Mouse (Mus musculus) spleen, adult 12 weeks (tissue): ENCODE results near the gene Ddx42.
"Not testable (repeated sequence)": the region's sequence is repeated elsewhere in the genome, so short reads cannot be mapped to it uniquely, and the experiment has no call there.

Experiments used
- DNase-seq: peaks from one replicate; pipeline ENCODE4 v3.0.0; 2022; ENCODE audit warnings: low spot score

Ddx42 gene

DNA sequence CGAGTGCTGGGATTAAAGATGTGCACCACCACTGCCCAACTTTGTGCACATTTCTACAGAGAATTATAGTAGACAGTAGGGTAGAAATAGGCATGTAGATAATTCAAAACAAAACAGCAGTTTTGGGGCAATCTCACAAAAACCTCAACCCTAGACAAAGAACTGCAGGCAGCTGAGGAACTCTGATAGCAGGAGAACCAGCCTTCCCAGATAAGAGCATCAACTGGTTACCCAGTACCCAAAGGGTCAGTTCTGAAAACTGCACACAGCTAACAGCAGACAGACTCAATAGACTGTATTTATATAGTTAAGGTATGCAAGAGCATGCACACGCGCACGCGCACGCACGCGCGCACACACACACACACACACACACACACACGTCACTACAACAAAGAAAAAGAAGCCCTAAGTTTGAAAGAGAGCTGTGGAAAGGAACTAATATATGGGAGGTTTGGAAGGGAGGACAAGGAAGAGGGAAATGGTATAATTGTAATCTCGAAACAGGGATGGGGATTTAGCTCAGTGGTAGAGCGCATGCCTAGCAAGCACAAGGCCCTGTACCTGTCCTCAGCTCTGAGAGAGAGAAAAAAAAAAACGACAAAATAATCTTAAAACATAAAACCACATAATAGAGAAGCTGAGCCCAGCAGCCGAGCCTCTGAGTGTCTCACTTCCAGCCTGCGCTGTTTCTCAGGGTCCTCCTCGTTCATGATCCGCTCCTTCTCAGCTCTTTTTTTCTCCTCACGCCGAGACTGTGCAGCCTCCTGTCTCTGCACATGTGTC is 15.2 kb upstream of the Ddx42 start:
- no peak for DNase-seq

DNA sequence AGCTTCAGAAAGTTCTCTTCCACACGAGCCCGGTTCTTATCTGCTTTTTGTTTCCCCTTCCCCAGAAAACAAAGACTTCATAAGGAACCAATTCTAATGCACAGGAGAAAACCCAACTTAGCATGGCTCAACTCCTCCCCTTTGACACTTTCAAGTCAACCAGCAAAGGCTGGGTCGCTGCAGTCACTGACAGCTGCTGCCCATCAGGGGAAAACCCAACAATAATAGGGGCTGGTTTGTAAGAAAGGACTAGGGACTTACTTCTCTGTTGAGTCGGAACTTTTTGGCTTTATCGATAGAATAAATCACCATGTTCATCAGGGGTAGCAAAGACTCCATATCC is 14.6 kb upstream of the Ddx42 start, which contains the start of gene Strada:
Gene Strada, minus strand, starts transcription at position 46 of the 343 bp plus-strand sequence.
- no peak for DNase-seq

DNA sequence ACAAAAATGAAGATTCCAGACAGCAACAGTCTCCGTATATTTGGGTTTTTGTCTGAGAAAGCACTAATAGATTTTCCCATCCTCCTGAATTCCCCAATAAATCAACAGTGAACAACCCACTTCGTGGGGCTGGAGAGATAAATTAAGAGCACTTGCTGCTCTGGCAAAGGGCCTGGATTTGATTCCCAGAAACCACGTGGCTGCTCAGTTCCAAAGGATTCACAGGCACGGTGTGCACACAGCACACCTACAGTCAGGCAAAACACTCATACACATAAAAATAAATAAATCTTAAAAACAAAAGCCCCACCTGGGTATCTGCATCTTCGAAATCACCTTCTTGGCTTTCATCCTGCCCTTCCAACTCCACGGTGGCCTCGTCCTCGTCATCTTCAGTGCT is 4.0 kb upstream of the Ddx42 start:
- DNase-seq = no peak

DNA sequence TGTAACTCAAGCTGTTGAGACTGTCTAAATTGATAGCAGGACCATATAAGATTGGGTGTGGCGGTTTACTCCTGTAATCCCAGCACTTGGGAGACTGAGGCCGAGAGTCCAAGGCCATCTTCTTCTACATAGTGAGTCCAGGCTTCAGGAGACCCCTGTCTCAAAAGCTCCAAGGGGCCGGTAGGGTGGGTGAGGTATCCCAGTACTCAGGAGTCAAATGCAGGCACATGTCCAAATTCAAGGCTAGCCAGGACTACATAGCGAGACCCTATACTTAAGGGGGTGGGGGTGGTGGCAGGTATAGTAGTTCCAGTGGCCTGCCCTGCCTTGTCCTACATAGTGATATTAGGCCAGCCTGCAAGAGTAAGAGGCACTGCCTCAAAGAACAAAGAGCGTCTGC is 1.9 kb upstream of the Ddx42 start:
- DNase-seq = no peak

DNA sequence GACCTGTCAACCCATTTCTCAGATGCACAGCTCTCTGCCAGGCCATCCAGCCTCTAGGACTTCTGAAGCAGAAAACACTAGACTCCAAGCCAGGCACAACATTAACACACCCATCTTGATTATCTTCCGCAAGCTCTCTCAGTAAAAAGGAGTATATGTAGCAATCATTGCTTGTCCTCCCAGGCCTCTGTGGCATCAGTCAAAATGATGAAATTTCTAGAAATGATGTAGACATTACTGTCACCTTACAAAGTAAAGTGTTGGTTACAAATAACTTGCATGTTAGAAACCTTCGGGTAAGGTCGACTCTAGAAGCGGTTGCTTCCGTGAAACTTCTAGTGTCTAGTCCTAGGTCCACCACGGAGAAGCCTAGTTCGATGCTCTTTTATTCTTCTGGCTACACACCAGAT is 1.3 kb upstream of the Ddx42 start:
- no peak for DNase-seq

DNA sequence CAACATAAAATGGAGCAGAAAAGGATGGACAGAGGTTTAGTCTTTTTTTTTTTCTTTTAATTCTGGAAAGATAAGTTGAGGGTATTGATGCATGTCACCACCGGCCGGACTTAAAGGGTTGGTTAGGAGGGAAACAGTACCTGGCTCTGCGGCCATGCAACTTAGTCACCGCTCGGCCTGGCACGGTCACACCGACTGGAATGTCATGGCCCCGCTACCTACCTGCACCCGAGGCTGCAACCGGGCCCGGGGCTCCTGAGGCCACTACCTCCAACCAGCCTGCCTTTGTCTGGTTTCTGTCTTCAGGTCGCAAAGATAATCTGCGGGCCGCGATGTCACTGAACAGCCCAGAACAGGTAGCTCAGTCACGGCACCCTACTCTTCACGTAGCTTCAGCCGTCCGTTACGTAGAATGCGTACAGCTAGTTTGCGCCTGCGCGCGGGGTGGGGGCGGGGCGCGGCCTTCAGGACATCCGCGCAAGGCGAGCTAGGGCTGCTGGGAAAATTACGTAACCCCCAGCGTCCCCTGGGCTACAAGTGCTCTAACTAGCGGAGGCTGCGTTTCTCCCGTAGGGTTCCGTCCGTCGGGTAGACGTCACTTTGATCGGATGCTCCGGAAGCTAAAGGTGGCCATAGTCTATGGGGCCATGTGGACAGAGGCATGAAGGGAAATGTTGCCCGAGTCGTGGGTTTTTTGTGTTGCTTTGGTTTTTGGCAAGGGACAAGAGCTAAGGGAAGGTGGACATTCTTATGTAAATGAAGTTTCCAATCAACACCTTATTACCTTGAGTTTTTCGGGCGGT is 598 bp upstream of the Ddx42 start, which contains the start of gene Ccdc47:
Gene Ccdc47, minus strand, starts transcription at position 418 of the 803 bp plus-strand sequence.
- DNase-seq = peak; percentile 88

DNA sequence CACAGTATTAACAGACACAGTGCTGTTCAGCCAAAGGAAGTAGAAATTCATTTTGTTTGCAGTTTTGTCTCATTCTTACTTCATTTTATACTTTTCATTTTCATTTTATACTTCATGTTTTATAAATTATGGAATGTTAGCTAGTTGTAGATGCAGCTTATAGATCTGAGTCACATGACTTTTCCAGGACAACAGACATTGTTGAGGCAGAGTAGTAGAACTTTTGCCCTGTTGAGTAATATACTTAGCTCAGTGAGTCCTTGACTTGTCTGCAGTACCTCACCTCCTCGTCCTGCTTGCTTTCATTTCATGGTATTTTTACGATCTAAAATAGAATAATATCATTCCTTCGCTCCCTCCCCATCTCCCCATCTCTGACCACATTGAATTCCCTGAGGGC is 3.9 kb downstream of the Ddx42 start:
- no peak for DNase-seq

DNA sequence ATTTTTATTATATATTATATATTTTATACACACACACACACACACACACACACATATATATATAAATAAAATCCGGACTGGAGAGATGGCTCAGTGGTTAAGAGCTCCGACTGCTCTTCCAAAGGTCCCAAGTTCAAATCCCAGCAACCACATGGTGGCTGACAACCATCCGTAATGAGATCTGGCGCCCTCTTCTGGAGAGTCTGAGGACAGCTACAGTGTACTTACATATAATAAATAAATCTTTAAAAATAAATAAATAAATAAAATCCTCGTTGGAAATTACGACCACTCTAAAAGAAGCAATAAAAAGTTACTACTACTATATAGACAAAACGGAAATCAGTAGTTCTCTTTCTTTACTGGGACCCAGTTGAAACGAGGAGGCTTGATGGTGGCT is 17.3 kb downstream of the Ddx42 start:
- not testable (repeated sequence) for DNase-seq

DNA sequence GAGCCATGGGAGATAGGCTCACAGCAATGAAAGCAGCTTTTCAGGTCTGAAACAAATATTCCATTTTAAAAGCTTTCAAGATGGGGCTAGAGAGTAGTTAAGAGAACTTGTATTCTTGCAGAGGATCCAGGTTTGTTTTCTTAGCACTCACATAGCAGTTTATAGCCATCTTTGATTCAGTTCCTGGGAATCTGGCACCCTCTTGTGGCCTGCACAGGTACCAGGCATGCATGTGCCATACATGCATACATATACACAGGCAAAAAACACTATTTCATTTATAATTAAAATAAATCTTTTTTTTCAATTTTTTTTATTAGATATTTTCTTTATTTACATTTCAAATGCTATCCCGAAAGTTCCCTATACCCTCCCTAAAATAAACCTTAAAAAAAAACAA is 30.1 kb downstream of the Ddx42 start:
- no peak for DNase-seq

DNA sequence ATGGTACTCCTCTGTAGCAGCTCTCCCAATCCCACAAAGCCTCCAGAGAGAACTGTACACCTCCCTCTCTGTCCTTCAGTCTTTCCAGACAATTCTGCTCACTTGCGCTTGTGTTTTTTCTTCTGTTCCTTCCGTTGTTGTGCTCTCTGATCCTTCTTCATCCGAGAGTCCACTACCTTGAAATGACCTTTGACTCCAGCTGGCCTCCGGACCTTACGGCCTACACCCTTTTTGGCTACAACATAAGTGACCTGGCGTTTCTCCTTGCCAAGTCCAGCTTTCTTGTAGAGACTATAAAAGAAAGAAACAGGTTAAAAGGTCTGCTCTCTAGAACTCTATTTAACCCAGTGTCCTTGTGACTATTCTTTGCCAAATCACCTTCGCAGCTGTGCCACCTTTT is 32.6 kb downstream of the Ddx42 start:
- no peak for DNase-seq

DNA sequence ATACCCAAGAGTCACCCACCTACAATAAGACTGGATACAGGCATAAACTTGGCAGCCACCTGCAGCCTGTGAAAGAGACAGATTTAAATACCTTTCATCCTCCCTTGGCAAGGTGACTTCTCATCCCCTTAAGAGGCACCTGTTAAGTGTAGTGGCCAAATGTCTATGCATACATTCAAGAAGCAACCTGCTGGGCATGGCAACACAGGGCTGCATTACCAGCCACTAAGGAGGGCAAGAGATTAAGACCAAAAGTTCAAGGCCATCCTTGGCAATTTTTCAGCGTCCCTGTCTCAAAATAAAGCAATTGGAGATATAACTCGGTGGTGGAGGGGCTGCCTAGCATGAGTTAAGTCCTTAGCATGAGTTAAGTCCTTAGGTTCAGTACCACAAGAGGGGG is 38.0 kb downstream of the Ddx42 start:
- no peak for DNase-seq

DNA sequence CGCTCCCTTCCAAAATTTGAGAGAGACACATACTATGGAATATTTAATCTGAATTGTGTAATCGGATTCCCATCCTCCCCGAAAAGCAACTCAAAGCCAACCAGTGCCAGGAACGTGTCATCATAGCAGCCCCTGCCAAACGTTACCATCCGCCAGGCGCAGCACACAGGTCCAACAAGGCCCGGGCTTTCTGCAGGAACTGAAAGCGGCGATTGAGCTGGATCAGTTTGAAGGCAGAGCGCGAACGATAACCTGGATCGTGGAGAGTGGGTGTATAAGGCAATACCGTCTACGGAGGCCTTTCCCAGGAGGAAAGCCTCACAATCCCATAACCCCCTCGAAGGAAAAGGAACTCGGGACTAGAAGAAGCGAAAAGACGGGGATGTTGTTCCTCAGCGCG is 38.4 kb downstream of the Ddx42 start:
- DNase-seq = no peak

DNA sequence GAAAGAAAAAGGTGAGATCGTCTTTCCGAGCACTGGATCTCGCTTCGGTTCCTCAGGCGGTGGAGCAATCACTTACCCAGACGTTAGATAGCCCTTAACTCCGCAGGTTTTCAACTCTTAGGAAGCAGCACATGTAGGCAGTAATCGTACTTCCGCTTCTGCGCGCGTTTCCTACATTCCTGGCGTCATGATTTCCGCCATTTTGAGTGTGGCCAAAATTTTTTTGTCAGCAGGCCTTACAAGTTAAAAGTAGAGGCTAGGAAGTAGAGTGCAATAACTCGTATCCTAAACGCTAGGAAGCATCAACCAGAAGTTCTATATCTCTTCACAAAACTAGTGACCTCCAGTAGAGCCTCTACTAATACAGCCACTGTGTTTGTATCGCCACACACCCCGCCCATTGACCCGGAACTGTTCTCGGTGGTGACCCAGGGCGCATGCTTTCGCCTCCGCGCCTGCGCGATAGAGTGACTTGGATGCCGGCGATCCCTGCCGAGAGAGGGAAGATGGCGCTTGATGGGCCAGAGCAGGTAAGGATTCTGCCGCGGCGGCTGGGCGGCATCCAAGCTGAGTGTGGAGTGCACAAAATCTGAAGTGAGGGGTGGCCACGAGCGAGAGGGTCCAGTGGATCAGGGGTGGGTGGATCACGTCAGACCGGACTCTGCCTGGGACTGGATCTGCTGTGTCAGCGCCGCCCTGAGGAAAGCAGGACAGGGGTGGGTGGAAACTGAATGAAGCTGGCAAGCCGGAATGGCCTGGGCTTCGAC is 39.1 kb downstream of the Ddx42 start, which contains the start of the genes Ftsj3 and Psmc5:
Gene Ftsj3, minus strand, starts transcription at position 395 of the 767 bp plus-strand sequence.
Gene Psmc5, plus strand, starts transcription at position 470 of the 767 bp plus-strand sequence.
- peak; percentile 98 for DNase-seq

DNA sequence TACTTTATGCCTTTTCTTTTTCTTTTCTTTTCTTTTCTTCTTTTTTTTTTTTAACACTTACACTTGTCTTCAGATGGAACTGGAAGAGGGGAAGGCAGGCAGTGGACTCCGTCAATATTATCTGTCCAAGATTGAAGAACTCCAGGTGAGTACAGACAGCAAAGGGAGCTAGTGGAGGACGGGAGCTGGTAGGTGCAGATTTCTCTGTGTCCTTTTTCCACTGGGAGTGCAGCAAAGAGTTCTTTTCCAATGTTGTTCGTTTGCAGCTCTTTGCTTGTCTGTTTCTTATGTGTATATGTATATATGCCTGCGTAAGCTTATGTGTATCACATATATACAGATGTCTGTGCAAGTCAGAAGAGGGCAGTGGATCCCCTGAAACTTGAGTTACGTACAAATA is 40.0 kb downstream of the Ddx42 start:
- DNase-seq = no peak

DNA sequence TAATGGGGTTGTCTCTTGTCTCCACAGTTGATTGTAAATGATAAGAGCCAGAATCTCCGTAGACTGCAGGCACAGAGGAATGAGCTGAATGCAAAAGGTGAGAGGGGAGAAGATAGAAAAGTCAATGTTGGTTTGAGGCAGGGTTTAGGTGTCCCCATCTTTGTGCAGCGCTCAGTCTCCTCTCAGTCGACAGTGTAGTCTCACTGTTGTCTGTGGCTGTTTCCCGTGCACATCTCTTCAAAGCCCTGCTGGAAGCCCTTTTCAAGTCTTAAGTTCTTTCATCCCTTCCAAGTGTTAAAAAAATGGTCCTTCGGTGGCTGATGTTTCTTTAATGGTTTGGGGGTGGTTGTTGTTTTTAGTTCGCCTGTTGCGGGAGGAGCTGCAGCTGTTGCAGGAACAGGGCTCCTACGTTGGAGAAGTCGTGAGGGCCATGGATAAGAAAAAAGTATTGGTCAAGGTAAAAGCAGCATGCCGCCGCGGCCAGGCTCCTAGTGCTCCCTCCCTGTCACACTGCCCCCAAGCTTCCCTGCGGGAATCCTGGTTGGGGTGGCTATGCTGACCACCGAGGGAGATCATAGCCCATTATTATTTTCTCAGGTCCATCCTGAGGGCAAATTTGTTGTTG is 44.2 kb downstream of the Ddx42 start:
- DNase-seq = no peak

DNA sequence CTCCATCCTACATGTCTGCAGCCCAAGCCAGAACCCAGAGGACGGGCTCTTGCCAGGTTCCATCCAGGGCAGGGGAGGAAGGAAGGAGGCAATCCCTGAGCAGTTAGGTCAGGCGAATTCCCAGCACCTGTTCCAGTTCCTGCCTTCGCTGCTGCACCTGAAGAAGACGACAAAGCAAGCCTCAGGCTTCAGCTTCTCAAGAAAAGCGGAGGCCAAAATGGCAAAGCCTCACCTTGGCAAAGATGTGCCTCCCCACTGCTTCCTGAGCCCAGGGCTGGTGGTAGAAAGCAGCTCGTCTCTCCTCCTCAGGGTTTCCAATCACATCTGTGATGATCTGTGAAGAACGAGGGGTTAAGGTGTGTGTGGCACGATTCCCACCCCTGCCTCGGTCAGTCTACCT is 47.2 kb downstream of the Ddx42 start:
- DNase-seq = no peak

DNA sequence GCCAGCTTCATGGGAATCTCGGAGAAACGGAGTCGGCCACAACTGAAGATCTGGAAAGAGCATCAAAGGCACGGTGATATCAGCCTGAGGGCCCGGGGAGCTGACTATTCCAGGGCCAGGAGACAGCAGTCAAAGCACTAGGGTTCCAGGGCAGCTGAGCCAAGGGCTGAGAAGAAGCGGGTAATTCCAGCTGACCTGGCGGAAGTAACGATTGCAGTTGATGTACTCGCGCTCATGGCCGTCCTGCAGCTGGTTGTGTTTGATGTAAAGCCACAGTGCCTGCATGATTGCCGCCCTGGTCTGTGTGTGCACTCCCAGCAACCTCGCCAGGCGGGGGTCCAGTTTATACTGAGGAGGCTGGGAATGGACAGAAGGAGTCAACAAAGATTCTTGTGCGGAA is 48.3 kb downstream of the Ddx42 start:
- DNase-seq = no peak

DNA sequence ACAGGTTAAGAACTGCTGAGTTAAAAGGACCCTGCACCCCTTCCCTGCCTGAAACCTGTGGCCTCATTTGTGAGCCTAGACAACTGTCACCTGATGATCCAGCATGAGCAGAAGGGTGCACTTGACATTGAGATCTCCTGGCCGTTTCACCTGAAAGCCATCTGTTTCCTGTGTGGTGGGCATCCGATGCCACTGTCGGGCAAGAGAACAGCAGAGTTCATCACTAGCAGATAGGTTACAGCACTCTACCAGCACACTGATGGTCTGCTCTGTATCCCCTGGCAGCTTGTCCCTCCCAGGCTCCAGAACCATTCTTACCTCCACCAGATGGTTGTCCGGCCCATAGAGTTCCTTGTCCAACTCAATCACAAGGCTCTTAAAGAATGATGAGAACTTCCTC is 48.8 kb downstream of the Ddx42 start:
- DNase-seq = no peak

DNA sequence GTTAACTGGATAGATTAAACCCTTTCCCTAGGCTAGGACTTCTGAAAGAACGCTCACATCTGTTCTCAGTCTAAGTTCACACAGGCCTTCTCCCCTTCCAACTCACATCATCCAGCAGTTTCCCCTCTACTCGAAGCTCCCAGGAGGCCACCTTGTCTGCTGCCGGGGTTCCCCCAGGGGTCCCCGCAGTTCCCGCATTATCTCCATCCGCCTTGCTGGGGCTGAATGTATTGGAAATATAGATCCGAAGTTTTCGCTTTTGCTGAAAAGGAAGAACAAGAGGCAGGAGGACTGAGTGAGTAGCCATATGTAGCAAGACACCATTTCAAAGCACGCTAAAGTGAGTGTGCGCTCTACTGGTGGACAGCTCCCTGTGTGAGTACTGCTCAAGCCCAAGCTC is 49.7 kb downstream of the Ddx42 start:
- no peak for DNase-seq

DNA sequence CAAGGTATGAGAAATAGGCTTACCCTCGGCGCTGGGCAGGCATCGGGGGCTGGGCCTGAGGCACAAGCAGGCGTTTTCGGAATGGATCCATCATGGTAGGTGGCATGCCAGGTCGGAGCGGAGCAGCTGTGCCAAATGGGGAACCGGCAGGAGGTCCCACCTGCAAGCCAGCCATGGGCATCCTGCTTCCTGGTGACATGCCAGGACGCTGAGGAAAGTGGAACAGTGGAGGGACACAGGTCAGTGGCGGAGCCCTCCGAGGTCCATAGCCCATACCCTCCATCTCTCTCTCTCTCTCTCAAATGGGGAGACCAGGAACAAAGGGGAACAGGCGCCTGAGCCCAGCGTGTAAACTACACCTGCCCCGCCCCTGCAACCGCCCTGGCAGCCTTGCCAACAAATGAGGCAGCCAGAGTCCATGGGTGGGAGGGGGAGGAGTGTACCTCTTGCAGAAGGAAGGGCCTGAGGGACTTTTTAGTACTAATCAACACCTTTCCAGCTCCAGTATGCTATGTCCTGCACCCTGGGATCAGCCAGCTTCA is 50.7 kb downstream of the Ddx42 start:
- DNase-seq = no peak

DNA sequence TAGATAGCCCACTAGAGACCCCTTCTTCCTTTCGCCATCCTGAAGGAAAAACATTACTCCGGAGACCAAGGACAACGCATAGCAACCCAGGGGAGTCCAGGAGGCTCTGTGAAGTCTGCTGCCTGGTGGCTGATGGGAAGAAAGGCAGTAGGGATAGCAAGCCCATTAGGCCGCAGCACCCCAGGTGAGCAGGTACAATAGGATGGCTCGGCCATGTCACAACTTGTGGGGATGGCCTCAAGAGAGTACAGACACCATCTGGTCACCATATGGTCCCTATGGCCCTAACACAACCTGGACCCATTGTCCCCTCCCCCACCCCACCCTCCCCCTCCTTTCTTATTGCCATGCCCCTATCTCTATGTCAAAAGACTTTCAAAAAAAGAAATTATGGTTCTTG is 51.1 kb downstream of the Ddx42 start:
- DNase-seq = no peak
